Mouse (Mus musculus): Measurements from ENCODE around the gene Parp8.

The Parp8 gene

GRCm38 (mm10) chr13:116879580-116880192 is 145.7 kb downstream of the Parp8 start:
- intact Hi-C loops (cut with DNase I): no loop called here

DNA sequence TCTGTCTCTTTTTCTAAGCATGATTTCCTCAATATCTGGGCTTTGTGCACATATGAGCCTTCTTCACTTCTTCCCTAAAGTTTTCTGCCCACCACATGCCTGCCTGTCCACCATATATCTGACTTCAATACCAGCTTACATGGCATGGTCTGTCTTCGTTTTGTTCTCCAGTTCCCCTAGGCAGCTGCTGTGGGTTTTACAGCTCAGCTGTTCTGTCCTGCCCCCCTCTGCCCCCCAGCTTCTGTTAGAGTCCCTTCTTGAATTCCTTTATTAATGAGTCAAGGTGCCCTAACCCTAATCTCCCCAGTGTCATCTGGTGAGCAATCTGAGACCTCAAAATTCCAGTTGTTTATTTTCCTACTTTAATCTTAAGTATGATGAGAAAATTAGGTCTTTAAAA is 155.1 kb downstream of the Parp8 start:
- intact Hi-C loops (cut with DNase I): no loop called here

GRCm38 (mm10) chr13:116843937-116844336 is 181.4 kb downstream of the Parp8 start:
- intact Hi-C loops (cut with DNase I): no loop called here

- intact Hi-C loops (cut with DNase I): no loop called here
Measured at GRCm38 (mm10) chr13:116830984-116831383, 194.4 kb downstream of the Parp8 start.

DNA sequence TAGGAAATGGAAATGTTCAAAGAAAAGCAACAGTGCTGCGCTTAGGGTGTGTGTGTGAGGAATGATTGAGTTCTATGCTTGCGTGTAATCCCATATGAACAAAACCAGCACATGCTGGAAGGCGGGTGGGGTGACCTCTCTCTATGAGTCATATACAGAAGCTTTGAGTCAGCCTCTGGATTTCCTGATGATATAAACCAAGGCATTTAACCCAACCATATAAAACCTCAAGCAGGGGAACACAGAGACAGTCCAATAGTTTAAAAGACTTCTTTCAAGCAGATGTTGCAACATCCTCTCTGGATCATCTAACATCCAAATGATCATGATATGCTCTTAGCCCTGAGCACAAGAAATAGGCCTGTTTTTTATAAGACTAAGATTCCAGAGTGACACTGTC is 196.3 kb downstream of the Parp8 start:
- intact Hi-C loops (cut with DNase I): no loop called here

GRCm38 (mm10) chr13:116811456-116811855 is 213.9 kb downstream of the Parp8 start:
- intact Hi-C loops (cut with DNase I): no loop called here

Data from adrenal gland (tissue).